Mouse (Mus musculus) midbrain, embryonic 10.5 days (tissue): ENCODE data around the gene Gm20441. TPM values are rescaled to one million over a fixed set of nuclear protein-coding genes. Genes with fewer than 3 reads are reported as not detected.

Source experiments
- DNase-seq: peaks from one replicate; pipeline ENCODE4 v3.0.0-alpha.2; 2017; ENCODE audit warnings: low spot score
- H3K27ac ChIP-seq: fragments of 300-500 bp; sonication (generic); replicated peaks from 2 replicates; pipeline ENCODE4 v1.5.1; 2016; ENCODE audit warnings: mild to moderate bottlenecking
- H3K27me3 ChIP-seq: fragments of 300-500 bp; sonication (generic); 2 replicates; pipeline ENCODE4 v1.6.1; 2016; ENCODE audit warnings: low read depth, mild to moderate bottlenecking; ENCODE audit not compliant: poor library complexity, severe bottlenecking
- H3K36me3 ChIP-seq: fragments of 300-500 bp; sonication (generic); 2 replicates; pipeline ENCODE4 v1.6.1; 2016; ENCODE audit warnings: mild to moderate bottlenecking, moderate library complexity
- H3K4me1 ChIP-seq: fragments of 300-500 bp; sonication (generic); 2 replicates; pipeline ENCODE4 v1.6.1; 2016
- H3K4me3 ChIP-seq: fragments of 300-500 bp; sonication (generic); 2 replicates; pipeline ENCODE4 v1.5.1; 2016; ENCODE audit warnings: mild to moderate bottlenecking, moderate library complexity
- H3K9me3 ChIP-seq: fragments of 300-500 bp; sonication (generic); replicated peaks from 2 replicates; pipeline ENCODE4 v1.6.1; 2016; ENCODE audit warnings: mild to moderate bottlenecking
- WGBS: fragments of 180-500 bp; shearing (Covaris S2); methylation state at CpG from one replicate; pipeline ENCODE4 v1.1.7; 2016; 5-methylcytosine and 5-hydroxymethylcytosine counted together
- polyA plus RNA-seq: library from polyadenylated mRNA; unstranded; fragments of >200 nt; fragmentation: Nextera tagmentation; extraction: Ambion mirVana; gene quantifications from 2 replicates; pipeline ENCODE4 v1.2.1, GENCODE M21; 2016

The Gm20441 gene
- polyA plus RNA-seq, 1 experiment from 2014 or later: not detected

GRCm38 (mm10) chr10:75725449-75725848, 55.3 kb downstream of the Gm20441 start:
- WGBS: 95% methylated on average over 7 of the region's 7 CpGs
- Histone ChIP-seq H3K4me3 (no peak overlapping the region), H3K4me1 (no peaks in the 10 kb centered on the region), H3K9me3 (no peaks in the 10 kb centered on the region), H3K27me3 (no peaks in the 10 kb centered on the region), H3K36me3 (peaks cover 97% of the 10 kb centered on the region), H3K27ac (no peak overlapping the region)
- DNase-seq: no peak

Other genes with a start within 250 kb of the Gm20441 start
- 1.6 and 3.8 TPM in 2 replicates for gene Lrrc75b, start 220.6 kb downstream of the Gm20441 start, polyA plus RNA-seq
- 2.7 and 3.1 TPM in 2 replicates for gene Ggt1, start 219.3 kb downstream of the Gm20441 start, polyA plus RNA-seq
- 0.56 and 1.2 TPM in 2 replicates for gene Ggt5, start 191.6 kb downstream of the Gm20441 start, polyA plus RNA-seq
- gene Susd2, start 136.9 kb downstream of the Gm20441 start, polyA plus RNA-seq: 1.6 and 1.9 TPM in 2 replicates
- 32.6 and 37.8 TPM in 2 replicates for gene Cabin1, start 16.6 kb downstream of the Gm20441 start, polyA plus RNA-seq
- 87.9 and 103 TPM in 2 replicates for gene Ddt, start 7.5 kb downstream of the Gm20441 start, polyA plus RNA-seq
- gene Gstt3, start 460 bp upstream of the Gm20441 start, polyA plus RNA-seq: 0.97 and 1.00 TPM in 2 replicates
- gene Gstt1, start 17.6 kb upstream of the Gm20441 start, polyA plus RNA-seq: 3.0 and 4.7 TPM in 2 replicates
- not detected in 2 replicates for gene Gstt4, start 41.6 kb upstream of the Gm20441 start, polyA plus RNA-seq
- 7.6 and 8.3 TPM in 2 replicates for gene Gstt2, start 56.5 kb upstream of the Gm20441 start, polyA plus RNA-seq
- gene Mif, start 79.3 kb upstream of the Gm20441 start, polyA plus RNA-seq: 2,515 and 3,289 TPM in 2 replicates
- gene Derl3, start 112.5 kb upstream of the Gm20441 start, polyA plus RNA-seq: 1.4 and 1.8 TPM in 2 replicates
- gene Smarcb1, start 140.7 kb upstream of the Gm20441 start, polyA plus RNA-seq: 294 and 296 TPM in 2 replicates
- gene Chchd10, start 152.2 kb upstream of the Gm20441 start, polyA plus RNA-seq: 6.9 and 7.5 TPM in 2 replicates
- gene Mmp11, start 155.5 kb upstream of the Gm20441 start, polyA plus RNA-seq: 23.7 and 38.2 TPM in 2 replicates
- gene Gm867, start 159.7 kb upstream of the Gm20441 start, polyA plus RNA-seq: 0.52 and 0.58 TPM in 2 replicates
- 0.24 and 0.39 TPM in 2 replicates for gene Vpreb3, start 162.1 kb upstream of the Gm20441 start, polyA plus RNA-seq
- 0.09 and 0.10 TPM in 2 replicates for gene Gm5134, start 173.6 kb upstream of the Gm20441 start, polyA plus RNA-seq